Mouse (Mus musculus): ENCODE results near the gene Auts2.

DNA sequence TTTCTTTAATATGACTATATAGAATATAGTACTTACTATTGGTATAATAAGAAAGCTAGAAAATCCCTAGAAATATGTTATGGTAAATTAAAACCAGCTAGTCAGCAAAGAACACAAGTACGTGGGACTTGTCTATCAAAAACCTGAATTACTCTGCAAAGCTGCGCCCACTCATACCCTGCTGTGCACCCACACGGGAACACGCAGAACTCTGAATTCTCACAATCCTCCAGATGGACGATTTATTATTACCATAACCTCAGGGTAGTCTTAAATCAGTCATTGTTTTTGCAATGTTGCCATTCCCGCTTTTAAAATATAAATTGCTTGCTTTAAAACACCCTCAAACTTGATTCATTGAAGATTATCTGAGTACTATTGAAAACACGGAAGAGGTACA is 84.6 kb downstream of the Auts2 start:
- TF ChIP-seq EP300 (IDR thresholded peaks at IDR 0.05; ENCODE audit: low read depth) (no peak), CTCF (IDR thresholded peaks at IDR 0.05; ENCODE audit: low read depth) (no peak)
